16 mouse cellular contexts compared by ENCODE assay signal in the genomic region with DNA sequence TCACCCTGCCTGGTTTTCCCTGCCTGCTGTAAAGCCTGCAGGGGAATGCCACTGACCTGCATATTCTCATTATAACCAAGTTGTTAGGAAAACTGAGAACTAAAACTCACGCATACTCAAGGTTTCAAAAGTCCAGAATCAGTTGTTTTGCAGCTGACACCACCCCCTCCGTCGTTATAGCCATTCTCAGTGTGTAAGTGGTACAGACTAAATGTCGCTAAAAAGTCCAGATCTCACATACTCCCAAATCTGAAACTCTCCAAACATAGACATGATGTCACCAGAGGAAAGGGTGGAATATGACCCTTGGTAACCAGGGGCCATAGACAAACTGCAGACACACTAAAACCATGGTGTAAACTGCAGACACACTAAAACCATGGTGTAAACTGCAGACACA.
"Had no signal": no experiment of that assay in that cellular context is flagged by ENCODE, and none has a peak within 500 bp of the region (broad histone marks: within the 10 kb centered on the region; RNA-seq: fewer than 3 reads in every experiment).

No protein-coding gene starts in this region.

- H3K27me3 ChIP-seq: neural tube, embryonic 13.5 days; neural tube, embryonic 15.5 days; stomach, embryonic 15.5 days had no signal

- H3K9me3 ChIP-seq: neural tube, embryonic 13.5 days; neural tube, embryonic 15.5 days; stomach, embryonic 15.5 days had no signal

- H3K9ac ChIP-seq: neural tube, embryonic 13.5 days; neural tube, embryonic 15.5 days; stomach, embryonic 15.5 days had no signal

- H3K36me3 ChIP-seq: neural tube, embryonic 13.5 days; neural tube, embryonic 15.5 days; stomach, embryonic 15.5 days had no signal

- H3K27ac ChIP-seq: neural tube, embryonic 13.5 days; neural tube, embryonic 15.5 days; stomach, embryonic 15.5 days; stomach, postnatal 0 days had no signal

- DNase-seq: retina, postnatal 1 day; right cerebral cortex, adult 18-20 months; right cerebral cortex, postnatal 14 days; right cerebral cortex, postnatal 25 days; right cerebral cortex, postnatal 4 days; spleen, adult 18-20 months; thymus, adult 18-20 months; thymus, adult 2 months; thymus, postnatal 14 days; thymus, postnatal 25 days; thymus, postnatal 36 days; thymus, postnatal 4 days had no signal

- H3K4me3 ChIP-seq: neural tube, embryonic 13.5 days; neural tube, embryonic 15.5 days; stomach, embryonic 15.5 days had no signal

- H3K4me1 ChIP-seq: neural tube, embryonic 13.5 days; neural tube, embryonic 15.5 days; stomach, embryonic 15.5 days had no signal

- H3K4me2 ChIP-seq: neural tube, embryonic 13.5 days; neural tube, embryonic 15.5 days; stomach, embryonic 15.5 days had no signal
